Mouse (Mus musculus): ENCODE results near the gene Dok3. TPM values are rescaled to one million over a fixed set of nuclear protein-coding genes. Genes with fewer than 3 reads are reported as not detected.

Gene Dok3
- polyA plus RNA-seq, 1 experiment, result 21.9 TPM

- Histone ChIP-seq H3K4me3 (ENCODE audit: control insufficient read depth, insufficient read depth, low read length) (no peak overlapping the region), H3K27me3 (ENCODE audit: control insufficient read depth, insufficient read depth, low read length) (no peaks in the 10 kb centered on the region; the same call in 1 of the 2 replicates), H3K36me3 (ENCODE audit: control insufficient read depth, insufficient read depth, low read length) (no peaks in the 10 kb centered on the region), H3K27ac (ENCODE audit: control insufficient read depth, insufficient read depth, low read length) (no peak overlapping the region), H3K4me1 (replicated peaks; ENCODE audit: control insufficient read depth, insufficient read depth, low read length) (peaks cover 10% of the 10 kb centered on the region; the same call in 1 of the 2 replicates)
- TF ChIP-seq CTCF (IDR thresholded peaks at IDR 0.05; ENCODE audit: borderline replicate concordance, control insufficient read depth, extremely low read depth, insufficient read depth, low read length, poor library complexity), result no peak
- TF ChIP-seq POLR2A (IDR thresholded peaks at IDR 0.05; ENCODE audit: control insufficient read depth, extremely low read depth, insufficient read depth, low read length, poor library complexity), result no peak
- no peak for DNase-seq
- WGBS, result 85% methylated on average over 4 of the region's 4 CpGs
These were observed 33.4 kb downstream of the Dok3 start for GRCm38 (mm10) chr13:55495702-55496101.

GRCm38 (mm10) chr13:55494883-55495621, 34.0 kb downstream of the Dok3 start:
- Histone ChIP-seq H3K4me1 (replicated peaks; ENCODE audit: control insufficient read depth, insufficient read depth, low read length) (peaks cover 10% of the 10 kb centered on the region; the same call in 1 of the 2 replicates), H3K36me3 (ENCODE audit: control insufficient read depth, insufficient read depth, low read length) (no peaks in the 10 kb centered on the region), H3K27me3 (ENCODE audit: control insufficient read depth, insufficient read depth, low read length) (no peaks in the 10 kb centered on the region; the same call in 1 of the 2 replicates), H3K27ac (ENCODE audit: control insufficient read depth, insufficient read depth, low read length) (no peak overlapping the region), H3K4me3 (ENCODE audit: control insufficient read depth, insufficient read depth, low read length) (no peak overlapping the region)
- 26% methylated on average over 18 of the region's 18 CpGs for WGBS
- no peak for TF ChIP-seq POLR2A (IDR thresholded peaks at IDR 0.05; ENCODE audit: control insufficient read depth, extremely low read depth, insufficient read depth, low read length, poor library complexity)
- no peak for TF ChIP-seq CTCF (IDR thresholded peaks at IDR 0.05; ENCODE audit: borderline replicate concordance, control insufficient read depth, extremely low read depth, insufficient read depth, low read length, poor library complexity)
- DNase-seq, result no peak

GRCm38 (mm10) chr13:55494257-55494656, 34.8 kb downstream of the Dok3 start:
- no peak overlapping the region for H3K27ac ChIP-seq (ENCODE audit: control insufficient read depth, insufficient read depth, low read length)
- no peak for DNase-seq
- TF ChIP-seq POLR2A (IDR thresholded peaks at IDR 0.05; ENCODE audit: control insufficient read depth, extremely low read depth, insufficient read depth, low read length, poor library complexity) (no peak), CTCF (IDR thresholded peaks at IDR 0.05; ENCODE audit: borderline replicate concordance, control insufficient read depth, extremely low read depth, insufficient read depth, low read length, poor library complexity) (no peak)
- H3K4me3 ChIP-seq (ENCODE audit: control insufficient read depth, insufficient read depth, low read length), result no peak overlapping the region
- no peaks in the 10 kb centered on the region for H3K36me3 ChIP-seq (ENCODE audit: control insufficient read depth, insufficient read depth, low read length)
- no peaks in the 10 kb centered on the region; the same call in 1 of the 2 replicates for H3K27me3 ChIP-seq (ENCODE audit: control insufficient read depth, insufficient read depth, low read length)
- peaks cover 10% of the 10 kb centered on the region; the same call in 1 of the 2 replicates for H3K4me1 ChIP-seq (replicated peaks; ENCODE audit: control insufficient read depth, insufficient read depth, low read length)
- WGBS, result 55% methylated on average over 2 of the region's 2 CpGs

GRCm38 (mm10) chr13:55487578-55488498, 41.3 kb downstream of the Dok3 start, which contains the start of gene Dbn1:
Gene Dbn1 (minus strand): TSS chr13:55488111.
- no peak for DNase-seq
- TF ChIP-seq POLR2A (IDR thresholded peaks at IDR 0.05; ENCODE audit: control insufficient read depth, extremely low read depth, insufficient read depth, low read length, poor library complexity), result no peak
- WGBS, result 3% methylated on average over 63 of the region's 83 CpGs
- H3K27me3 ChIP-seq (ENCODE audit: control insufficient read depth, insufficient read depth, low read length), result peaks cover 16% of the 10 kb centered on the region
- no peak within 1 kb of the TSS for H3K27ac ChIP-seq (ENCODE audit: control insufficient read depth, insufficient read depth, low read length)
- H3K4me1 ChIP-seq (replicated peaks; ENCODE audit: control insufficient read depth, insufficient read depth, low read length), result peaks cover 19% of the 10 kb centered on the region
- H3K36me3 ChIP-seq (ENCODE audit: control insufficient read depth, insufficient read depth, low read length), result no peaks in the 10 kb centered on the region
- H3K4me3 ChIP-seq (ENCODE audit: control insufficient read depth, insufficient read depth, low read length), result peak within 1 kb of the TSS; percentile 44

- Histone ChIP-seq H3K27ac (ENCODE audit: control insufficient read depth, insufficient read depth, low read length) (no peak overlapping the region), H3K4me3 (ENCODE audit: control insufficient read depth, insufficient read depth, low read length) (peak overlapping the region; percentile 44), H3K27me3 (ENCODE audit: control insufficient read depth, insufficient read depth, low read length) (peaks cover 16% of the 10 kb centered on the region), H3K36me3 (ENCODE audit: control insufficient read depth, insufficient read depth, low read length) (no peaks in the 10 kb centered on the region), H3K4me1 (replicated peaks; ENCODE audit: control insufficient read depth, insufficient read depth, low read length) (peaks cover 19% of the 10 kb centered on the region)
- 5% methylated on average over 29 of the region's 29 CpGs for WGBS
- DNase-seq, result no peak
- TF ChIP-seq POLR2A (IDR thresholded peaks at IDR 0.05; ENCODE audit: control insufficient read depth, extremely low read depth, insufficient read depth, low read length, poor library complexity), result no peak
- TF ChIP-seq CTCF (IDR thresholded peaks at IDR 0.05; ENCODE audit: borderline replicate concordance, control insufficient read depth, extremely low read depth, insufficient read depth, low read length, poor library complexity), result no peak
These were observed 42.0 kb downstream of the Dok3 start for GRCm38 (mm10) chr13:55486916-55487577.

All from thymus, adult 2 months (tissue).